Mouse (Mus musculus) layer of hippocampus, adult 2 months (tissue): ENCODE results near the gene Cntn5. TPM values are rescaled to one million over a fixed set of nuclear protein-coding genes. Genes with fewer than 3 reads are reported as not detected.

Experiments
- DNase-seq, 2 experiments: peaks; one replicate each; pipeline ENCODE4 v3.0.0; 2022; ENCODE audit warnings: low spot score in 2 of 2
- H3K27ac ChIP-seq: fragments of 200-600 bp; 2 replicates; pipeline ENCODE4 v1.8.1; 2022
- H3K4me3 ChIP-seq: fragments of 200-600 bp; 2 replicates; pipeline ENCODE4 v1.8.1; 2022; ENCODE audit warnings: mild to moderate bottlenecking
- CTCF ChIP-seq: fragments of 200-600 bp; conservative IDR thresholded peaks from 2 replicates; pipeline ENCODE4 v1.8.1; 2022; ENCODE audit warnings: antibody characterized with exemption, mild to moderate bottlenecking, moderate library complexity
- total RNA-seq, 2 experiments: library from RNA; stranded (reverse); gene quantifications; 2 replicates each; pipeline ENCODE4 v1.2.3; 2021

Cntn5 gene
- total RNA-seq, 2 experiments from 2014 or later: 11.3 to 12.2 TPM

GRCm38 (mm10) chr9:10492243-10492642 lies 412.3 kb downstream of the Cntn5 start:
- Histone ChIP-seq H3K4me3 (no peak overlapping the region), H3K27ac (no peak overlapping the region)
- no peak for DNase-seq
- TF ChIP-seq CTCF: no peak

DNA sequence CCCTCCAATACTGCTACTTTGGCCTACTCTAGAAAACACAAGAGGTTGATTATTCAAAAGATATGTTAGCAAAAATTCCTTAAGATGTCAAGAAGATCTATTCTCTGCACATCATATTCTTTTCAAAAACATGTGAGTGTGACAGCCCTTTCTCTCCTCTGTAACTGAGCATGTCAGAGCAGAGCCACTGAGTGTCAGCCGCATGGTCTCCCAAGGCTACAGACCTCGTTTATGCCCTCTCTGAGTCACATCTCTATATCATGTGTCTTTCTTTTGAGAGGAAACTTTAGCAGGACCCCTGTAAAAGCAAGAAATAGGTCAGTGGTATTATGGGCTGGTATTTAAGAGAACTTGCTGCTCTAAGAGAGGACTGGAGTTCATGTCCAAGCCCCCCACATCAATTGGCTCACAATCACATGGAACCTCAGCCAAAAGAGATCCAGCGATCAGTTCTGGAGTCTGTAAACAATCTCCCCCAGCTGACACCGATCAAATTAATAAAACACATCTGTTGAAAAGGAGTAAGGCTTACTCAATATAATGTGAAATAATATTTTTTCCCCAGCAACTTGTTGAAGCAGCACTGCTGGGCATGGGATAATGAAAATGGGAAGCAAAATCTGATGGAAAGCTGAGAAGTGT lies 433.0 kb downstream of the Cntn5 start:
- no peak for TF ChIP-seq CTCF
- no peak for DNase-seq
- Histone ChIP-seq H3K27ac (no peak overlapping the region), H3K4me3 (no peak overlapping the region)

DNA sequence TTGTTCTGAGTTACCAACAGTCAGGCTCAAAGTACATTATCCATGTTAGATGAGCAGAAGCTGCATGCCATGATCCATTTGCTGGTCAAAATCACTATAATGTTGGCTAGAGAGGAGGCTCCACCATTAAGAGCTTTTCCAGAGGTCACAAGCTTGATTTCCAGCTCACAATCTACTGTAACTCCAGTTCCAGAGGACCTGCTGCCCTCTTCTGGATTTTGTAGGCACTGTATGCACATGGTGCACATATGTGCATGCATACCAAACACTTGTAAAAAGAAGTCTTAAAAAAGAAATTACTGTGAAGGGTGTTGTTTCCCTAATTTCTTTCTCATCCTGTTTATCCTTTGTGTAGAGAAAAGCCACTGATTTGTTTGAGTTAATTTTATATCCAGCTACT lies 439.8 kb downstream of the Cntn5 start:
- Histone ChIP-seq H3K4me3 (no peak overlapping the region), H3K27ac (no peak overlapping the region)
- TF ChIP-seq CTCF: peak; percentile 48
- no peak for DNase-seq

DNA sequence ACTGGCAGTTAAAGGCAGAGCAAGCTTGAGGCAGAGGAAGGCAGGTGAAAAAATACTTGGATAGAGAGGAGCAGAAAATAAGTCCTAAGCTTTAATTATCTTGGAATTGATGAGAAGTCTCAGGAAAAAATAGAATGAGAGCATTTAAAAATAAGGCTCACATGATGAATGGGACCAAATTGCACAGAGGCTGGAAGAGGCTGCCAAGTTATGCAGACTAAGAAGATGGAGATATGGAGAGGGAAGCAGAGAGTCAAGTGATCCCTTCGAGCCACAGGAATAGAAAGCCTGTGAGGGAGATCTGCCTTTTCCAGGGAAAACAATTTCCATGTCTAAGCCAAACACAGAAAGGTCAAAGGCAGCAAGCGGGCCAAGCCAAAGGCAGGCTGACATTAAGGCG lies 446.7 kb downstream of the Cntn5 start:
- H3K4me3 ChIP-seq: no peak overlapping the region
- no peak for TF ChIP-seq CTCF
- no peak for DNase-seq
- H3K27ac ChIP-seq: no peak overlapping the region

GRCm38 (mm10) chr9:10448987-10449563 lies 455.5 kb downstream of the Cntn5 start:
- H3K4me3 ChIP-seq: no peak overlapping the region
- no peak overlapping the region for H3K27ac ChIP-seq
- no peak for TF ChIP-seq CTCF
- no peak for DNase-seq

DNA sequence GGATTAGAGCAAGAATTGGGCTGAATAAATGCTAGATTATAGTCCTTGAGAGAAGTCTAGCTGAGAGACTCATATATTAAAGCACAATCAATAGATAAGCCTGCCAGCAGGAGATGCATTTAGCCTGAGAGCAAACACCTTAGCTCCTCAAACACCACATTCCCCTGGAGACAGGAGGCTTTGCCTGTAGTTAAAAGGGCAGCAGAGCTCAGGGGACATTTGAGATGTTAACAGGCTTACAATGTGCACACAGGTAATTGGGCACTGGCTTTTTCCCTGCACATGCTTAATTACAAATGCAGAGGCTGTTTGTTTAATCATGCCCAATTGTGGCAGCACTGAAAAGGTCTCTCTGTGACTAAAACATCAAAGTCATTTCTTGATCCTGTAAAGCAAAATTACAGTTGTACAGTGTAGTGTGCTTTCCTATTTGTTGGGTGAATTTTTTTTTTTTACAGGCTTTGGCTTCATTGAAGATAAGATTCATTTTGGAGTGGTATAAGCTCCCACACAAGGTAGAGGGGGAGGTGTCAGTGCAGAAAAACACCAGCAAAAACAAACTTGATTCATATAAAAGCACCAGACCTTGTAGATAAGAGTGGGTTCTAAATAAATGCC lies 457.2 kb downstream of the Cntn5 start:
- Histone ChIP-seq H3K4me3 (no peak overlapping the region), H3K27ac (no peak overlapping the region)
- no peak for TF ChIP-seq CTCF
- DNase-seq: no peak

- Histone ChIP-seq H3K27ac (no peak overlapping the region), H3K4me3 (no peak overlapping the region)
- DNase-seq: no peak
- no peak for TF ChIP-seq CTCF
These were observed 492.5 kb downstream of the Cntn5 start for GRCm38 (mm10) chr9:10412075-10412474.

- no peak for TF ChIP-seq CTCF
- no peak for DNase-seq
- Histone ChIP-seq H3K4me3 (no peak overlapping the region), H3K27ac (no peak overlapping the region)
These were observed 504.5 kb downstream of the Cntn5 start for GRCm38 (mm10) chr9:10400099-10400498.

DNA sequence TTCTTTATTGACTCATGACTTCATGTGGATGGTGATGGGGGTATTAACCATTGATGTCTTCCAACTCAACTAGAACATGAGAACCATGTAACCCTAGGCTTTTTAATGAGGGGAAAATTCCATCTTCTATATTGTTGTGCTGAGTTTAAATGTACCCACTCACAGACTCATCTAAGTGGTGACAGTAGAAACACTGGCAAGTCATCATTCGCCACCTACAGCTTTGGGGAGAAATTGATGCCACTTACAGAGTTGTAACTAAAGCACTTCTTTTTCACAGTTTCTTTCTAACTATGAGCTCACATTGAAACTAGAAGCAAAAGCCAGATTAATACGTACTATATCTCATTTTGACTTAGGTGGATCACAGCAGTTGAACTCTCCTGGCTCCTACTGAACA lies 514.7 kb downstream of the Cntn5 start:
- Histone ChIP-seq H3K4me3 (no peak overlapping the region), H3K27ac (no peak overlapping the region)
- no peak for TF ChIP-seq CTCF
- DNase-seq: no peak

DNA sequence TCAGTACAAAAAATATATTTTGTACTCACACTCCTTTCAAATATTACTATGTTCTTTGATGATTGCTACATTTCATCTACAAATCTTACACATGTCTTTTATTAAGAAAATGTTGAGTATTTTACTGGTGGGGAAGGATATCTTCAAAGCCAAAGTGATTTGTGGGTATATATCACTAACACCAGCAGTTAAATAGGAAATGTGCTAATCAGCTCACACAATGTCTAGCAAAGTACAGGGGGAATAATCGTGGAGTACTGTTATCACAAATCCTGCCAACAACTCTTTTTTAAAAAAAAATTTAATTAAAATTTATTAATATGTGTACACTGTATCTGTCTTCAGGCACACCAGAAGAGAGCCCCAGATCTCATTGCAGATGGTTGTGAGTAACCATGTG lies 520.1 kb downstream of the Cntn5 start:
- no peak overlapping the region for H3K4me3 ChIP-seq
- TF ChIP-seq CTCF: no peak
- no peak overlapping the region for H3K27ac ChIP-seq
- no peak for DNase-seq

GRCm38 (mm10) chr9:10383140-10383539 lies 521.4 kb downstream of the Cntn5 start:
- no peak overlapping the region for H3K4me3 ChIP-seq
- DNase-seq: no peak
- no peak overlapping the region for H3K27ac ChIP-seq
- no peak; the same call in none of the 2 replicates for TF ChIP-seq CTCF

GRCm38 (mm10) chr9:10381701-10382100 lies 522.9 kb downstream of the Cntn5 start:
- no peak for TF ChIP-seq CTCF
- Histone ChIP-seq H3K4me3 (no peak overlapping the region), H3K27ac (no peak overlapping the region)
- no peak for DNase-seq

- TF ChIP-seq CTCF: no peak
- DNase-seq: no peak
- Histone ChIP-seq H3K4me3 (no peak overlapping the region), H3K27ac (no peak overlapping the region)
These were observed 528.3 kb downstream of the Cntn5 start for GRCm38 (mm10) chr9:10376261-10376660.

- DNase-seq: no peak
- Histone ChIP-seq H3K4me3 (no peak overlapping the region), H3K27ac (no peak overlapping the region)
- no peak for TF ChIP-seq CTCF
These were observed 535.6 kb downstream of the Cntn5 start for GRCm38 (mm10) chr9:10368971-10369370.
